Mouse (Mus musculus) lung, embryonic 15.5 days (tissue): ENCODE measurements around the gene Mef2d. TPM values are rescaled to one million over a fixed set of nuclear protein-coding genes. Genes with fewer than 3 reads are reported as not detected.

Experiments used
- ATAC-seq: fragments of 200-750 bp; cut with Nextera tagmentation; 2 replicates; pipeline ENCODE4 v1.8.0; 2017; ENCODE audit warnings: moderate number of reproducible peaks, borderline replicate concordance; ENCODE audit not compliant: low FRiP score, low TSS enrichment; ENCODE audit errors: extremely low read depth
- H3K27ac ChIP-seq: fragments of 300-500 bp; sonication (generic); 2 replicates; pipeline ENCODE4 v1.5.1; 2015; ENCODE audit warnings: moderate library complexity, mild to moderate bottlenecking, inconsistent platforms
- H3K27me3 ChIP-seq: fragments of 300-500 bp; sonication (generic); 2 replicates; pipeline ENCODE4 v1.6.1; 2015; ENCODE audit warnings: inconsistent platforms
- H3K36me3 ChIP-seq: fragments of 300-500 bp; sonication (generic); 2 replicates; pipeline ENCODE4 v1.6.1; 2015; ENCODE audit warnings: inconsistent platforms
- H3K4me1 ChIP-seq: fragments of 300-500 bp; sonication (generic); 2 replicates; pipeline ENCODE4 v1.6.1; 2015; ENCODE audit warnings: inconsistent platforms
- H3K4me2 ChIP-seq: fragments of 300-500 bp; sonication (generic); 2 replicates; pipeline ENCODE4 v1.6.1; 2015; ENCODE audit warnings: inconsistent platforms, mild to moderate bottlenecking, moderate library complexity
- H3K4me3 ChIP-seq: fragments of 300-500 bp; sonication (generic); 2 replicates; pipeline ENCODE4 v1.5.1; 2015; ENCODE audit warnings: mild to moderate bottlenecking, inconsistent platforms
- H3K9ac ChIP-seq: fragments of 300-500 bp; sonication (generic); 2 replicates; pipeline ENCODE4 v1.6.1; 2015; ENCODE audit warnings: inconsistent platforms
- H3K9me3 ChIP-seq: fragments of 300-500 bp; sonication (generic); 2 replicates; pipeline ENCODE4 v1.6.1; 2016; ENCODE audit warnings: inconsistent platforms
- WGBS: fragments of 180-500 bp; shearing (Covaris S2); methylation state at CpG from one replicate; pipeline ENCODE4 v1.1.7; 2015; 5-methylcytosine and 5-hydroxymethylcytosine counted together
- polyA plus RNA-seq: library from polyadenylated mRNA; unstranded; fragments of >200 nt; fragmentation: Nextera tagmentation; extraction: Ambion mirVana; gene quantifications from 2 replicates; pipeline ENCODE4 v1.2.1, GENCODE M21; 2015

Gene Mef2d
- polyA plus RNA-seq, 1 experiment from 2014 or later, result 20.4 TPM

- Histone ChIP-seq H3K4me2 (no peak overlapping the region), H3K9ac (no peak overlapping the region), H3K36me3 (no peaks in the 10 kb centered on the region), H3K4me1 (peaks cover 9% of the 10 kb centered on the region), H3K9me3 (no peaks in the 10 kb centered on the region), H3K4me3 (no peak overlapping the region), H3K27ac (no peak overlapping the region), H3K27me3 (peaks cover 93% of the 10 kb centered on the region)
- 3% methylated on average over 9 of the region's 9 CpGs for WGBS
- no peak for ATAC-seq
Observed at GRCm38 (mm10) chr3:88198505-88199020, 56.4 kb downstream of the Mef2d start.

DNA sequence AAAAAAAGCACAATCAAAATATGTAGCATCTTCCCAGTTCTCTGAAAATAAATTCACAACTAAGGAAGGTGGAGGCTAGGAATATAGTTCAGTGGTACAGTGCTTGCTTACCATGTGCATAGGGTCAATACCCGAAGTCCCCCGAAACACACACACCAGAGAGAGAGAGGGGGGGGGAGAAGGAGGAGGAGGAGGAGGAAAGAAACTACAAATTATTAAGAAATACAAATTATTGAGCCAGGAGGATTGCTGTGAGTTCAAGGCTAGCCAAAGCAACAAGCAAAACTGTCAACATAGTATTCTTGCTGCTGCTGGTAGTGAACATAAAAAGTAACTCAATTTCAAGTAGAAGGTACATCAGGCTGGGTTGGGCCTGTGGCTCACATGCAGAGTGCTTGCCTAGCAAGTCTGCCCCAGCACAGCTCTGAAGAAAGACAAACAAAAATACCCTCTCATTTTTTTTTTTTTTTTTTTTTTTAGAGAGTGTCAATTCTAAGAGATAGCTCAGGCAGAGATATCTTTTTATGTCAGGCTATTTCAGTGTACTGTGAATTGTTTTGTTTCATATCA is 57.5 kb downstream of the Mef2d start:
- no peak for ATAC-seq
- no peak overlapping the region for H3K9ac ChIP-seq
- 47% methylated on average over 2 of the region's 2 CpGs for WGBS

GRCm38 (mm10) chr3:88200161-88200971 is 58.2 kb downstream of the Mef2d start:
- Histone ChIP-seq H3K9ac (no peak overlapping the region), H3K4me1 (peaks cover 9% of the 10 kb centered on the region), H3K36me3 (no peaks in the 10 kb centered on the region), H3K4me3 (peak overlapping the region; percentile 22), H3K27ac (no peak overlapping the region), H3K27me3 (peaks cover 97% of the 10 kb centered on the region), H3K9me3 (no peaks in the 10 kb centered on the region), H3K4me2 (peak overlapping the region; percentile 45)
- no peak for ATAC-seq
- WGBS, result under 1% methylated on average over 61 of the region's 61 CpGs

More for the DNA sequence above, 57.5 kb downstream of the Mef2d start:
- H3K36me3 ChIP-seq, result no peaks in the 10 kb centered on the region
- no peak overlapping the region for H3K4me2 ChIP-seq
- H3K9me3 ChIP-seq, result no peaks in the 10 kb centered on the region
- peaks cover 94% of the 10 kb centered on the region for H3K27me3 ChIP-seq
- H3K27ac ChIP-seq, result no peak overlapping the region
- H3K4me1 ChIP-seq, result peaks cover 9% of the 10 kb centered on the region
- no peak overlapping the region for H3K4me3 ChIP-seq

DNA sequence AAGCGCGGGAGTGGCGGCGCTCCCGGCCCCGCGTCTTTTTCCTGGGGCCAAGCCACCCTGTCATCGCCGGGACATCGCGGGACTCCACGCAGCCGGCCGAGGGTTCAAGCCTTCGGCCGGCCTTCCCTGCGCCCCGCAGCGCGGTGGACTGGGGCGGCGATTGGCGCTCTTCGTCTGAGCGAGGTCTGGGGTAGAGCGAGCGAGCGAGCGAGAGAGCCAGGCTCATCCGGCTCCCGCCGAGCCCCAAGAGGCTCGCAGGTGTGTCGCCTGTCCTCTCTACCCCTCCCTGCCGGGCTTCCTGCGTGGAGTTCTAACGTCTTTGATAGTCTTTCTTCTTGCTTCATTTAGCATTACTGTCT is 58.8 kb downstream of the Mef2d start:
- H3K9me3 ChIP-seq, result no peaks in the 10 kb centered on the region
- no peak for ATAC-seq
- H3K27ac ChIP-seq, result no peak overlapping the region
- no peaks in the 10 kb centered on the region for H3K36me3 ChIP-seq
- H3K4me3 ChIP-seq, result peak overlapping the region; percentile 22
- no peak overlapping the region for H3K9ac ChIP-seq
- under 1% methylated on average over 34 of the region's 37 CpGs for WGBS
- peaks cover 97% of the 10 kb centered on the region for H3K27me3 ChIP-seq
- H3K4me2 ChIP-seq, result peak overlapping the region; percentile 45
- H3K4me1 ChIP-seq, result peaks cover 9% of the 10 kb centered on the region

DNA sequence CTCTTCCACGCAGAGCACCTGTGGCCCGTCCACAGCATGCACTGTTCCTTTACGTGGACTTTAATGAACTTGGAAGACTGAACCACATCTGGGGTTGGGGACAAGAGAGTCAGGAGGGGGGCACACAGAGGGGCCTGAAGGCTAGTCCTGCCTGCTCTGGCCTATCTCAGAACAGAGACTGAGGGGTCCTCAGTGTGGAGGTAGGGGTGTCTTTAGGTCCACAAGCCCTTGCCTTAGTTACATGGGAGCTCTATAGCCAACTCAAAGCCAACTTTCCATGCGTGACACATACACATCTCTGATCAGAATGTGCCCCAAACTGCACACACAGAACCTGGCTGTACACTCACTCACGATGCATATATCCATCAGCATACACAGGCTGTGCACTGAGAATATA is 59.5 kb downstream of the Mef2d start:
- H3K4me1 ChIP-seq, result peaks cover 9% of the 10 kb centered on the region
- no peak for ATAC-seq
- H3K27ac ChIP-seq, result no peak overlapping the region
- whole genome bisulfite sequencing, result 17% methylated on average over 5 of the region's 5 CpGs
- H3K36me3 ChIP-seq, result no peaks in the 10 kb centered on the region
- no peak overlapping the region for H3K4me2 ChIP-seq
- H3K9ac ChIP-seq, result no peak overlapping the region
- peaks cover 100% of the 10 kb centered on the region for H3K27me3 ChIP-seq
- H3K4me3 ChIP-seq, result no peak overlapping the region
- no peaks in the 10 kb centered on the region for H3K9me3 ChIP-seq

DNA sequence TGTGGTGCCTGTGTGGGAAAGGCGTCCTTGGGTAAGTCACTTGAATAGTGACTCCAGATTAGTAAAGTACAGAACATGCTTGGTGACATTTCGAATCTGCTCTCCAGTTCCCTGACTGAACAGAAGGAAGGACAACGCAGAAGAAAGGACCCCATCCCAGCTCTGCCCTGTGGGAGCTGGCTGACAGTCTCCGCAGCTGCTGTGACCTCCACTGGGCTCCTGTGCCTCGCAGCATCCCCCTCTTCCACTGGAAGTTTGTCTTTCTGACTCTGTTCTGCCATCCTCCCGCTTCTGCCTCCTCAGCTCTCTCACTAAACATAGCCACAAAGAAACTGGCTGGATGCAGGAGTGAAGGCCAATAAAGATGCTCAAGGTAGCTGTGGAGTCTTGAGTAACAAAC is 60.8 kb downstream of the Mef2d start:
- Histone ChIP-seq H3K4me3 (no peak overlapping the region), H3K27me3 (peaks cover 100% of the 10 kb centered on the region), H3K4me1 (peaks cover 9% of the 10 kb centered on the region), H3K27ac (no peak overlapping the region), H3K36me3 (no peaks in the 10 kb centered on the region), H3K9ac (no peak overlapping the region), H3K9me3 (no peaks in the 10 kb centered on the region), H3K4me2 (no peak overlapping the region)
- 2% methylated on average over 6 of the region's 6 CpGs for WGBS
- ATAC-seq, result no peak

DNA sequence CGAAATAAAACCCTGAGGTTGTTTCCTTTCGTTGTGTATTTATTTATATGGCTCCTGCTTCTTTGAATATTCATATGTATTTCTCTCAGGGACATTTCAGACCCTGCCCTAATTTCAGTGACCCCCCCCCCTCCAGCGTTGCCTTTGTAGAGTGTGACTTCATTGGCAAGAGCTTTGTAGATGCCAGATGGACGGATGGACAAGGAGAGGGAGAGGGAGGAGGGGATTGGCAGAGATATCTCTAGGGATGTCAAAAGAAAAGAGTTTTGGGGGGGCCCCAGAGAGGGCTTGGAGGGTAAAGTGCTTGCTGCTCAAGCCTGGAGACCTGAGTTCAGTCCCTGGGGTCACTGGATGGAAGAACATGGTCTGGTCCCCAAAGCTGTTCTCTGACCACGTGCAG is 61.3 kb downstream of the Mef2d start:
- Histone ChIP-seq H3K9me3 (no peaks in the 10 kb centered on the region), H3K27me3 (peaks cover 100% of the 10 kb centered on the region), H3K4me2 (no peak overlapping the region), H3K4me3 (no peak overlapping the region), H3K36me3 (no peaks in the 10 kb centered on the region), H3K9ac (no peak overlapping the region), H3K4me1 (peaks cover 9% of the 10 kb centered on the region), H3K27ac (no peak overlapping the region)
- ATAC-seq, result no peak
- 15% methylated on average over 5 of the region's 5 CpGs for WGBS

GRCm38 (mm10) chr3:88203999-88204700 is 62.0 kb downstream of the Mef2d start:
- H3K27ac ChIP-seq, result no peak overlapping the region
- H3K4me2 ChIP-seq, result no peak overlapping the region
- H3K27me3 ChIP-seq, result peaks cover 100% of the 10 kb centered on the region
- H3K4me3 ChIP-seq, result no peak overlapping the region
- H3K4me1 ChIP-seq, result peaks cover 9% of the 10 kb centered on the region
- WGBS, result 3% methylated on average over 7 of the region's 7 CpGs
- no peaks in the 10 kb centered on the region for H3K36me3 ChIP-seq
- no peaks in the 10 kb centered on the region for H3K9me3 ChIP-seq
- no peak overlapping the region for H3K9ac ChIP-seq
- no peak for ATAC-seq

DNA sequence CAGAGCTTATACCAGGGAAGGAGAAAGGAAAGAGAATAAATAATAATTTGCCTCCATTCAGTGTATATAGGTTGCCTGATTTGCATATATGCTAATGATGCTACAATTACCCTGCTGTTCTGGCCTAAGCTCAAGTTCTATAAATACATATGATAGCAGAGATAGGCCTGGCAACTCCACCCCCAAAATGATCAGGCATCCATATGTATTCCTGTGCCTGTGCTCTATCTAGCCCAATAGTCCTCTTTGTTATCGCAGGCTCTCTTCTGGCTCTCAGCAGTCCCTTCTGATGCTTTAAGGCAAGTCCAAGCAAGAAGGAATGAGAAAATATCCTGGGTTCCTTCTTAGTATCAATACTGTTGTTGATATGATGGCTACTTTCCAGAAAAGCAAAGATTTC is 62.6 kb downstream of the Mef2d start:
- H3K9me3 ChIP-seq, result no peaks in the 10 kb centered on the region
- WGBS, result 29% methylated on average over 1 of the region's 1 CpGs
- peaks cover 100% of the 10 kb centered on the region for H3K27me3 ChIP-seq
- peaks cover 9% of the 10 kb centered on the region for H3K4me1 ChIP-seq
- no peak overlapping the region for H3K9ac ChIP-seq
- no peak overlapping the region for H3K27ac ChIP-seq
- ATAC-seq, result no peak
- H3K4me2 ChIP-seq, result no peak overlapping the region
- no peaks in the 10 kb centered on the region for H3K36me3 ChIP-seq
- H3K4me3 ChIP-seq, result no peak overlapping the region

- Histone ChIP-seq H3K4me3 (no peak overlapping the region), H3K27ac (no peak overlapping the region), H3K4me1 (peaks cover 9% of the 10 kb centered on the region), H3K9me3 (no peaks in the 10 kb centered on the region), H3K4me2 (no peak overlapping the region), H3K27me3 (peaks cover 100% of the 10 kb centered on the region), H3K36me3 (no peaks in the 10 kb centered on the region), H3K9ac (no peak overlapping the region)
- ATAC-seq, result no peak
- WGBS, result 11% methylated on average over 4 of the region's 4 CpGs
Observed at GRCm38 (mm10) chr3:88205176-88205562, 63.0 kb downstream of the Mef2d start.

DNA sequence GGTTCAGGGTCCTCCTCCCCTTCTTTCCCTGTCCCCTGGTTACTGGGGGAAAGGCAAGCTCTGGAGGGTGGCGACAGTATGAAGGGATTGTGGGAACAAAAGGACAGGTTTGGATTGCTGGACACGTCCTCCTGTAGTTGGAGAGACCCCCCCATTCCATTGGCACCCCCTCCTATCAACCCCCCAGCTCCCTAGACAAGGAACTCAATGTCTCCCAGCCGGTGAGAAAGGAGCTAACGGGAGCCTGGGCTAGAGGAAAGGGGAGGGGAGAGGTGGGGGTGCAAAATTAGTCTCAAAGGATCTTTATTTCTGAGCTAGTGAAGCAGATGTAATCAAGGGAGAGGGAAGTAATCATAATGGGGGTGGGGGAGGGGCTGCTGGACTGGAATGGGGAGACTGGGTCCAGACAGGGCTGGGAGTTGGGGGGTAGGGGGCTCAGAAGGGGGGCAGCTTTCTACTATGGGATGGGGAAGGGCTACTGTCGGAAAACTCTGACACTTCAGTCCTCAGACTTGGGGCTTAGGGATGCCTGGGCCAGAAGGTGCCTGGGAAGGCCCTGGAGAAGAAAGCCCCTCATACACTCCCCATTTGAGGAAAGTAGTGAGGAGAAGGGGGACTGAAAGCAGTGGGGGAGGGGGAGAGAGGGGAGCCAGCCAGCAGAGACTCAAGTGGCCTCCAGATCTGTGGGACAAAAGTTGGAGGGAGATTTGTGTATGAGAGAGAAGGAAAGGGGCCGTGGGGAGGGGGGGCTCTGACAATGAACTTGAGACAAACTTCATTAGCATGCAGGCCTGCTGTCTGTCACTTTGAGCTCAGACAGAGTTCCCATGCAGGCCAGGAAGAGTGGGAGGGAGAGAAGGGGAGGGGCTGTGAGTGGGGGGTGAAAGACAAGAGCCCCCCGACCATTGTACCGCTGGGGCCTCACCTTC is 63.7 kb downstream of the Mef2d start:
- no peak for ATAC-seq
- H3K4me3 ChIP-seq, result no peak overlapping the region
- H3K27ac ChIP-seq, result no peak overlapping the region
- WGBS, result 0% methylated on average over 8 of the region's 8 CpGs
- peaks cover 100% of the 10 kb centered on the region for H3K27me3 ChIP-seq
- H3K36me3 ChIP-seq, result no peaks in the 10 kb centered on the region
- no peak overlapping the region for H3K9ac ChIP-seq
- no peaks in the 10 kb centered on the region for H3K9me3 ChIP-seq
- no peak overlapping the region for H3K4me2 ChIP-seq
- H3K4me1 ChIP-seq, result peaks cover 3% of the 10 kb centered on the region
